In the genomic region with DNA sequence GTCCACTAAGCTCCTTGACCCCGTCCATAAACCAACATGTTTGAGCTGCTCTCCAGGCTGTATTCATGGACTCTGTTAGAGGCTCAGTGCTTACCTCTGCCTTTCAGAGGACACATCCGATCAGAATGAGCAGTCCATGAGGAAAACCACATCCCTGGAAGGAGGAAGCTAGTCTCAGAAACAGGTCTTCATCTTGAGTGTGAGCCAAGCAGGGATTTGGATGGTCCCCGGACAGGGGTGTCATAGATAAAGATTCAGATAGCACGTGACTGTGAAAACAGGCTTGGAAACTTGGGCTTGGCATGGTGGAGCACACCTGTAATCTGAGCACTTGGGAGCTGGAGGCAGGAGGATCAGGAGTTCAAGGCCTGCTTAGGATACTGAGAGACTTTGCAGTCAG, we compare ENCODE assay signal across 9 mouse cellular contexts. TPM values are rescaled to one million over a fixed set of nuclear protein-coding genes. Genes with fewer than 3 reads are reported as not detected.
DNase-seq lines count a peak whose midpoint lies in the region; ATAC-seq lines count a peak whose summit lies in the region.
"Had no signal": no experiment of that assay in that cellular context is flagged by ENCODE, and none has a peak within 500 bp of the region (broad histone marks: within the 10 kb centered on the region; RNA-seq: fewer than 3 reads in every experiment).

No protein-coding gene starts in this region.

- H3K36me3 ChIP-seq in forebrain, embryonic 14.5 days (ENCODE audit: control insufficient read depth, insufficient read depth, low read length): no peaks in the 10 kb centered on the region
- peaks cover 30% of the 10 kb centered on the region for H3K36me3 ChIP-seq in liver, embryonic 13.5 days

- H3K4me3 ChIP-seq in forebrain, embryonic 14.5 days (ENCODE audit: low read depth, low read length): peak overlapping the region; percentile 53
- H3K4me3 ChIP-seq in liver, embryonic 13.5 days (replicated peaks): peak overlapping the region; percentile 77

- no peaks in the 10 kb centered on the region for H3K9me3 ChIP-seq in forebrain, embryonic 14.5 days (replicated peaks; ENCODE audit: control insufficient read depth, low read length)
- H3K9me3 ChIP-seq in liver, embryonic 13.5 days (replicated peaks): no peaks in the 10 kb centered on the region

- peak; percentile 60 for DNase-seq in 3134 (ENCODE audit: extremely low read depth, insufficient read length, low spot score)
- DNase-seq in 416B (ENCODE audit: low read depth): peak; percentile 61
- no peak for DNase-seq in forebrain, embryonic 14.5 days (ENCODE audit: low spot score)
- DNase-seq in liver, embryonic 13.5 days: no peak
- DNase-seq in frontal cortex, postnatal 14 days (ENCODE audit: low spot score in 2 of 2): no peak
- DNase-seq in left cerebral cortex, postnatal 4 days: no peak
- DNase-seq in cerebellum, postnatal 4 days (ENCODE audit: low spot score in 2 of 2): no peak
- DNase-seq: cerebellum, adult 9-10 months; lung, adult 18-20 months had no signal

- peaks cover 13% of the 10 kb centered on the region for H3K4me1 ChIP-seq in forebrain, embryonic 14.5 days (ENCODE audit: control insufficient read depth, insufficient read depth, low read length)
- peaks cover 56% of the 10 kb centered on the region for H3K4me1 ChIP-seq in liver, embryonic 13.5 days (replicated peaks)

- H3K27ac ChIP-seq in forebrain, embryonic 14.5 days (ENCODE audit: low read depth, low read length): 0 out of 2 replicates have a peak overlapping the region, but pooled peaks have one; percentile 23
- H3K27ac ChIP-seq in liver, embryonic 13.5 days: peak overlapping the region; percentile 100

- no peak for ATAC-seq in forebrain, embryonic 14.5 days
- ATAC-seq in liver, embryonic 13.5 days (ENCODE audit: low read depth): no peak

- intact Hi-C loops in left cerebral cortex, postnatal 4 days (cut with DNase I): no loop called here

- peak overlapping the region; percentile 87 for H3K9ac ChIP-seq in forebrain, embryonic 14.5 days (ENCODE audit: low read length)
- H3K9ac ChIP-seq in liver, embryonic 13.5 days: peak overlapping the region; percentile 94

- H3K4me2 ChIP-seq in forebrain, embryonic 14.5 days (ENCODE audit: low read length): peak overlapping the region; percentile 90
- H3K4me2 ChIP-seq in liver, embryonic 13.5 days: peak overlapping the region; percentile 96

- H3K27me3 ChIP-seq in forebrain, embryonic 14.5 days (replicated peaks; ENCODE audit: control insufficient read depth, insufficient read depth, low read length): no peaks in the 10 kb centered on the region
- H3K27me3 ChIP-seq in liver, embryonic 13.5 days: no peaks in the 10 kb centered on the region

- 36% methylated on average over 4 of the region's 4 CpGs for WGBS in forebrain, embryonic 14.5 days
- 27% methylated on average over 4 of the region's 4 CpGs for WGBS in liver, embryonic 13.5 days (ENCODE audit: insufficient replicate concordance)

RNA-seq across cellular contexts. Expression of a gene that starts 9.7 kb away (rescaled TPM):
- polyA plus RNA-seq in forebrain, embryonic 14.5 days (2014; fragmentation: Nextera tagmentation; extraction: Ambion mirVana): 58.8 and 63.3 TPM in 2 replicates
- polyA plus RNA-seq in liver, embryonic 13.5 days (2015; fragmentation: Nextera tagmentation; extraction: Ambion mirVana): 13.0 and 14.2 TPM in 2 replicates
- total RNA-seq in left cerebral cortex, postnatal 4 days (2021): 10 to 100 TPM; 55.5 to 62.2 TPM

RNA-seq across cellular contexts. Expression of a gene that starts 31.5 kb away (rescaled TPM):
- 42.4 and 46.2 TPM in 2 replicates for polyA plus RNA-seq in forebrain, embryonic 14.5 days (2014; fragmentation: Nextera tagmentation; extraction: Ambion mirVana)
- polyA plus RNA-seq in liver, embryonic 13.5 days (2015; fragmentation: Nextera tagmentation; extraction: Ambion mirVana): 5.3 and 6.0 TPM in 2 replicates
- total RNA-seq in left cerebral cortex, postnatal 4 days (2021): 10 to 100 TPM; 24.5 to 29.3 TPM

RNA-seq across cellular contexts. Expression of a gene that starts 51.6 kb away (rescaled TPM):
- 3.5 and 4.8 TPM in 2 replicates for polyA plus RNA-seq in forebrain, embryonic 14.5 days (2014; fragmentation: Nextera tagmentation; extraction: Ambion mirVana)
- polyA plus RNA-seq in liver, embryonic 13.5 days (2015; fragmentation: Nextera tagmentation; extraction: Ambion mirVana): 2.1 and 2.2 TPM in 2 replicates
- total RNA-seq in left cerebral cortex, postnatal 4 days (2021): 1 to 10 TPM; 4.2 to 4.3 TPM

Comparison
In these comparisons a context has a peak if more than half of its experiments do, and no peak if none do; other contexts are left out.
1. DNase-seq: peak in 3134 (single experiment) and 416B (single experiment); none in forebrain, embryonic 14.5 days (single experiment), liver, embryonic 13.5 days (single experiment), frontal cortex, postnatal 14 days (0 of 2), left cerebral cortex, postnatal 4 days (single experiment) and cerebellum, postnatal 4 days (0 of 2).